ENCODE assay signal across 23 mouse cellular contexts in genomic region chr7:99692396-99692795, GRCm38 (mm10). TPM values are rescaled to one million over a fixed set of nuclear protein-coding genes. Genes with fewer than 3 reads are reported as not detected.
DNase-seq lines count a peak whose midpoint lies in the region; ATAC-seq and TF ChIP-seq lines count a peak whose summit lies in the region.
"Had no signal": no experiment of that assay in that cellular context is flagged by ENCODE, and none has a peak within 500 bp of the region (broad histone marks: within the 10 kb centered on the region; RNA-seq: fewer than 3 reads in every experiment).

No protein-coding gene starts in this region.

- 0 out of 2 replicates have a peak, but pooled peaks cover 4% of the 10 kb centered on the region for H3K27me3 ChIP-seq in heart, embryonic 16.5 days (ENCODE audit: control insufficient read depth, insufficient read depth, low read length)
- no peaks in the 10 kb centered on the region for H3K27me3 ChIP-seq in lung, embryonic 14.5 days (ENCODE audit: insufficient read depth, low read length)
- H3K27me3 ChIP-seq: embryonic facial prominence, embryonic 15.5 days; limb, embryonic 12.5 days; liver, embryonic 13.5 days; neural tube, embryonic 15.5 days had no signal

- H3K4me2 ChIP-seq in heart, embryonic 16.5 days (ENCODE audit: low read depth, low read length), result no peak overlapping the region
- no peak overlapping the region for H3K4me2 ChIP-seq in lung, embryonic 14.5 days
- H3K4me2 ChIP-seq: embryonic facial prominence, embryonic 15.5 days; limb, embryonic 12.5 days; liver, embryonic 13.5 days; neural tube, embryonic 15.5 days had no signal

- H3K9ac ChIP-seq in heart, embryonic 16.5 days (ENCODE audit: low read length), result no peak overlapping the region
- H3K9ac ChIP-seq in lung, embryonic 14.5 days, result no peak overlapping the region
- H3K9ac ChIP-seq: embryonic facial prominence, embryonic 15.5 days; limb, embryonic 12.5 days; liver, embryonic 13.5 days; neural tube, embryonic 15.5 days had no signal

- WGBS in heart, embryonic 16.5 days, result 39% methylated on average over 3 of the region's 3 CpGs
- WGBS in lung, embryonic 14.5 days, result 46% methylated on average over 3 of the region's 3 CpGs

- no peaks in the 10 kb centered on the region for H3K36me3 ChIP-seq in heart, embryonic 16.5 days (ENCODE audit: control insufficient read depth, insufficient read depth)
- no peaks in the 10 kb centered on the region for H3K36me3 ChIP-seq in lung, embryonic 14.5 days (ENCODE audit: insufficient read depth)
- H3K36me3 ChIP-seq: embryonic facial prominence, embryonic 15.5 days; forebrain, embryonic 10.5 days; limb, embryonic 12.5 days; liver, embryonic 13.5 days; midbrain, embryonic 10.5 days; neural tube, embryonic 15.5 days had no signal

- TF ChIP-seq CTCF in lung, embryonic 14.5 days (IDR thresholded peaks at IDR 0.05; ENCODE audit: low read depth), result no peak

- ATAC-seq in heart, embryonic 16.5 days (replicated peaks; ENCODE audit: extremely low read depth, insufficient read depth, low FRiP score), result peak; percentile 37; the same call in 1 of the 2 replicates
- no peak for ATAC-seq in lung, embryonic 14.5 days (ENCODE audit: insufficient read depth)

- peak overlapping the region; percentile 46 for H3K27ac ChIP-seq in heart, embryonic 16.5 days (ENCODE audit: low read length)
- no peak overlapping the region for H3K27ac ChIP-seq in lung, embryonic 14.5 days (ENCODE audit: low read depth)
- H3K27ac ChIP-seq: embryonic facial prominence, embryonic 15.5 days; forebrain, embryonic 10.5 days; limb, embryonic 12.5 days; liver, embryonic 13.5 days; neural tube, embryonic 15.5 days had no signal

- DNase-seq in heart, postnatal 4 days, result no peak
- DNase-seq in lung, embryonic 14.5 days, result peak; percentile 44
- DNase-seq in lung, postnatal 25 days (ENCODE audit: low spot score), result no peak
- DNase-seq in thymus, postnatal 14 days, result peak; percentile 16
- DNase-seq in thymus, postnatal 25 days, result no peak
- DNase-seq in spleen, adult 18-20 months, result no peak
- DNase-seq: adrenal gland, postnatal 36 days; cerebellum, adult 9-10 months; gastrocnemius, postnatal 25 days; kidney, postnatal 10 days; liver, embryonic 13.5 days; lung, postnatal 14 days; right cerebral cortex, postnatal 25 days had no signal

- no peak overlapping the region for H3K4me3 ChIP-seq in heart, embryonic 16.5 days (ENCODE audit: low read length)
- H3K4me3 ChIP-seq in lung, embryonic 14.5 days (ENCODE audit: low read depth, low read length), result no peak overlapping the region
- H3K4me3 ChIP-seq: embryonic facial prominence, embryonic 15.5 days; forebrain, embryonic 10.5 days; limb, embryonic 12.5 days; liver, embryonic 13.5 days; midbrain, embryonic 10.5 days; neural tube, embryonic 15.5 days had no signal

- H3K9me3 ChIP-seq in heart, embryonic 16.5 days (replicated peaks; ENCODE audit: control insufficient read depth, low read length), result no peaks in the 10 kb centered on the region
- no peaks in the 10 kb centered on the region for H3K9me3 ChIP-seq in lung, embryonic 14.5 days (ENCODE audit: low read depth, low read length)
- H3K9me3 ChIP-seq: embryonic facial prominence, embryonic 15.5 days; forebrain, embryonic 10.5 days; limb, embryonic 12.5 days; liver, embryonic 13.5 days; midbrain, embryonic 10.5 days; neural tube, embryonic 15.5 days had no signal

- no peaks in the 10 kb centered on the region for H3K4me1 ChIP-seq in heart, embryonic 16.5 days (ENCODE audit: control insufficient read depth, insufficient read depth, low read length)
- no peaks in the 10 kb centered on the region for H3K4me1 ChIP-seq in lung, embryonic 14.5 days (ENCODE audit: insufficient read depth)
- H3K4me1 ChIP-seq: embryonic facial prominence, embryonic 15.5 days; forebrain, embryonic 10.5 days; limb, embryonic 12.5 days; liver, embryonic 13.5 days; neural tube, embryonic 15.5 days had no signal

RNA-seq across cellular contexts. Expression of gene Slco2b1, which starts 18.7 kb away (rescaled TPM):
- 3.7 and 3.8 TPM in 2 replicates for polyA plus RNA-seq in heart, embryonic 16.5 days (2015; fragmentation: Nextera tagmentation; extraction: Ambion mirVana)
- 1 to 10 TPM; 4.0 to 4.2 TPM for total RNA-seq in heart, postnatal 4 days (2021)
- 2.9 and 4.0 TPM in 2 replicates for polyA plus RNA-seq in lung, embryonic 14.5 days (2014; fragmentation: Nextera tagmentation; extraction: Ambion mirVana)

RNA-seq across cellular contexts. Expression of gene Olfr520, which starts 37.7 kb away (rescaled TPM):
- polyA plus RNA-seq in heart, embryonic 16.5 days (2015; fragmentation: Nextera tagmentation; extraction: Ambion mirVana), result not detected in 2 replicates
- total RNA-seq in heart, postnatal 4 days (2021), result not detected
- polyA plus RNA-seq in lung, embryonic 14.5 days (2014; fragmentation: Nextera tagmentation; extraction: Ambion mirVana), result not detected in 2 replicates
- total RNA-seq: adrenal gland, postnatal 36 days; ES-E14; gastrocnemius, postnatal 25 days; heart, postnatal 25 days; layer of hippocampus, postnatal 10 days had no signal
- polyA plus RNA-seq: embryonic facial prominence, embryonic 15.5 days; forebrain, embryonic 10.5 days; intestine, embryonic 16.5 days; limb, embryonic 12.5 days; liver, embryonic 13.5 days; midbrain, embryonic 10.5 days; neural tube, embryonic 15.5 days had no signal

Comparison
In these comparisons a context has a peak if more than half of its experiments do, and no peak if none do; other contexts are left out.
1. DNase-seq: peak in lung, embryonic 14.5 days (single experiment) and thymus, postnatal 14 days (single experiment); none in heart, postnatal 4 days (single experiment), lung, postnatal 25 days (single experiment), thymus, postnatal 25 days (single experiment) and spleen, adult 18-20 months (0 of 2).